Mouse (Mus musculus): Measurements from ENCODE around the gene Eif2ak4.

The Eif2ak4 gene

GRCm38 (mm10) chr2:118466601-118467000, 78.2 kb downstream of the Eif2ak4 start:
- no peak for DNase-seq

DNA sequence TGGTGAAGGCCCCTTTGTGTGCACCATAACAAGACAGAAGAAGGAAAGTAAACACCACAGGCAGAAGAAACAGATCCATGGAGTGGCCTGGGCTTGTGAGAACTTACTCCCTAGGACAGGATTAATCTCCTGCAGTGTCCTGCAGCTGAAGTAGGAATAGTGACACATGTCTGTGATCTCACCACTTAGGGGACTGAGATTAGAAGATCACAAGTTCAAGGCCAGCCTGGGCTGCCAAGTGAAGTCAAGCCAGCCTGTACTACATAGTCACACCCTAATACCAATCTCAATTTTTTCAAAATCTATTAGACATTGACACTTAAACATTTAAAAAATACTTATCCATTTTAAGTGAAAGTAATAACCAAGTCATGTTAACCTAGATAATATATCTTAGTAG, 79.9 kb downstream of the Eif2ak4 start:
- no peak for DNase-seq

DNA sequence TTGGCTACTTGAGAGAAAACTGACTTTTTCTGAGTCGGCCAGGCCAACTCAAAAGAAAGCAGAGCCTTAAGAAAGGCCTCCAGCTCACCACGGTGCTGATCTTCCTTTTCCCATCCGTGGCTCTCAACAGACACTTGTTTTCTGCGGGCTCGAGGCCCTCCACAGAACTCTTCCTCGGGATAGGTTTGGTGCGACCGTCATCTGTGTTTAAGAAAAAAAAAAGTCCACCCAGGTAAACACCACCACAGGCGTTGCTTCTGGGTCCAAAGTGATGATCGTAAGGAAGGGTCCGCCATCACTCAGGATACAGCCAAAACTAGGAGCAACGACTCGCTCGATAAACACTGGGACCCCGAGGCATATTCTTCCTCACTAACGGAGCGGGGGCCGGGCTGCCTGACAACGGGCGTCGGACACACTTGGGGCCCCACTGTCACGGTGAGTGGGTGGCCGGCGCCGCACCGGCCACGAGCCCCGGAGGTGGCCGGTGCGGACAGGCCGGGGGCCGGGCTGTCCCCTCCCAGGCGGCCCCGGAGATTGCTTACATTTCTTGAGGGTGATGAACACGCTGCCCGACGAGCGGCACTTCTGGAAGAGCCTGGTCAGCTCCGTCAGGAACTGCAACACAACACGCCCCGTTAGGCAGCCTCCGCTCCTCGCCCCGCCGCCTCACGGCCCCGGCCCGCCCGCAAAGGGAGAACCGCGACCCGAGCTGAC, 90.6 kb downstream of the Eif2ak4 start:
- DNase-seq, result no peak

DNA sequence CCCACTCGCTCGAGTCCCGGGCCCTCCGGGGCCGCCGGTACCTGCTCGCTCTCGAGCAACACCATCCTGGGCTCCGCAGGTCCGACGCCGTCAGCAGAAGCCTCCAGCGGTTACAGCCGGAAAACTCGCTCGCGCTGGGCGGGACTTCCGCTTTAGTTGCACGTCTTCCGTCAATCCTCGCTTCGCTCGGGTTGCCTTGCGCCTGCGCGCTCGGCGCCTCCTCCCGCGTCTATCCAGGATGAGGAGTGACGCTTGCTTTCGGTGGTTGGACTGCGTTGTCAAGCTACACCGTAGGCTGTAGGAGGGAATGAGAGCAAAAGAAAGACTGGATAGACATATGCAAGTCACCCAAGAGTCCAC, 91.1 kb downstream of the Eif2ak4 start, which contains the start of gene Srp14:
Gene Srp14, minus strand, starts transcription at position 162 of the 360 bp plus-strand sequence.
- DNase-seq, result peak; percentile 97

DNA sequence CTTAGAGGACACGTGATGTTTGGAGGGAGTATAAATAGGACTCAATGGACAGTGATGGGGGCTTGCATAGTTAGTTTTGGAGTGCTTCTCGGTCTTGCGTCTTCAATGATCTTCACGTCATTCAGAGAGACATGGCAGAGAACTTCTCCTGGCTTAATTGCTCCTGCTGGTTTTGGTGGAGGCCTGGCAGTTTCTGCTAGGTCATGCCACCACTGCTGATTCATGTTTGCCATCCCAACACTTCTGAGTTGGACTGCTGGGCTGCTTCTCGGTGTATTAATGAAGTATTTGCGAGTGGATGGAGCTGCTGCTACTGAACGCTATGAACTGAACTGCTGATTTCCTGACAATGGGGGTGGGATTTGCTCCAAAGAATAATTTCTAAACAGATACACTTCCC, 92.5 kb downstream of the Eif2ak4 start:
- peak; percentile 71 for DNase-seq

DNA sequence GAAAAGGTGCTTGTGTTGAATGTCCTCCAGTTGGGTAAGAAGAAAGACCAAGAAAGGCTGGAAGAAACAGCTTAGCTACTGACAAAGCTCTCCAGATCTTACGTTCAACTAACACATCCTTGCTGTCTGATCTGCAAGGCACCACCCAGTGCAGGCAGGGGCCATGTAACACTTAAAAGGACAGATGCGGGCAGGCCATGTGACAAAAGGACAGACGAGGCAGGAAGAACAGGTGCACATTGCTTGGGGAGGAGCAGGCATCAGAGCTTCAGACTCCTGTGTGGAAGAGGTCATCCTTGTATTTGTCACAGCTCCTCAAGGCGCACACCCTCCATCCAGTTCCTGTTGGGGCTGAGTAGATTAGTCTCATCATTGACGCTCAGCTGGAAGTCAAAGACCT, 94.6 kb downstream of the Eif2ak4 start:
- no peak for DNase-seq

GRCm38 (mm10) chr2:118484386-118484898, 96.0 kb downstream of the Eif2ak4 start:
- no peak for DNase-seq

DNA sequence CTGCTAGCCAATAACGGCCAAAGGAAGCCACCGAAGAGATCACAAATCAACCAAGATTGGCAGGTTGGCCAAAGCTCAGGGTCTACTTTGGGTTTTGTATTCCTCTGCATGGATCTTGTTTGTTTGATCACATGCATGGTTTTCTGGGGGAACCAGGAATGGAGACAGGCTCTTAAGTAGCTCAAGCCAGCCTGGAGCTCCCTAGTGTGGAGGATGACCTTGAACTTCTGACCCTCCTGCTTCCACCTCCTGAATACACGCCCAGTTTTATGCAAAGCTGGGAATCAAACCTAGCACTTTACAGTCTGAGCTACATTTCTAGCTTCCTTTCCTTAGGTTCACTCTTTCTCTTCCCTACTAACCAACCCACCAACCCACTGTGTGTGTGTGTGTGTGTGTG, 97.0 kb downstream of the Eif2ak4 start:
- DNase-seq, result no peak

- DNase-seq, result peak; percentile 79
Measured at GRCm38 (mm10) chr2:118486933-118487332, 98.5 kb downstream of the Eif2ak4 start.

GRCm38 (mm10) chr2:118487806-118488205, 99.4 kb downstream of the Eif2ak4 start:
- DNase-seq, result peak; percentile 50

GRCm38 (mm10) chr2:118490241-118491091, 102.0 kb downstream of the Eif2ak4 start:
- DNase-seq, result peak; percentile 69

DNA sequence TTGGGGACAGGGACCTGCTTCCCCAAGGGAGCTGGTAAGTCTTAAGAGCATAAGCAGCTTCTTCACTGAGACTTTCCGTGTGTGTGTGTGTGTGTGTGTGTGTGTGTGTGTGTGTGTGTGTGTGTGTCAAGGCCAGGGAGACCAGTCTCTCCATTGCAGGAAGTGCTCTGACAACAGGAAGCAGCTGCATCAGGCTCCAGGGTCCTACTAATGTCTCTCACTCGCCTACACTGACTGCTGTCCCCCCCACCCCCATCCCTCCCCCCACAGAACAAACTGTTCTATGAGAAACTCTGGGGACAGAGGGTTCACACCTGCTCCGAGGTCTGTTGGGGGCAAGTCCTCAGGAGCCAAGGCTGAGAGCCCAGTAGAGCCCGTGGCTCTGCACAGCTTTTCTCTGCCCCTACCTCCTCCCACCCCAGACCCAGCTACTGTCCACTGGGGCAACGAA, 102.9 kb downstream of the Eif2ak4 start:
- DNase-seq, result peak; percentile 42

- DNase-seq, result no peak
Measured at GRCm38 (mm10) chr2:118491741-118492395, 103.5 kb downstream of the Eif2ak4 start.

DNA sequence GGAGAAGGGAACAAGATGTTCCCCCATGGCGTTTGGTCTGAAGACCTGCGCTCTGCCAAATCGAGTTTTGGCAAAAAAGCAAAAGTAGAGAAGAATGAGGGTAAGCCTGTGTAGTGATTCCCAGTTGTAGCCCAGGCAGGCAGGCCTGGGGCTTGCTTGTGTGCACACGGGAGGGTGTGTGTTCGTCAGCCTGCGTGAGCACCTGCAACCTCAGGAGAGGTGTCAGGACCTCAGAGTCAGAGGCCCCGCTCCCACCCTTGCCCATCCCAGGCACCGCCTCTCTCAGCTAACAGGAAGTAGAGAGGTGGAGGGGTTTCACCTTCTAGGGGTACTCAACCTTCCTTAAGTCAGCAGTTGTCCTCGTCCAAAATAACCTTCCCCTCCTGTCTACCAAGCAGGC, 106.6 kb downstream of the Eif2ak4 start:
- no peak for DNase-seq

DNA sequence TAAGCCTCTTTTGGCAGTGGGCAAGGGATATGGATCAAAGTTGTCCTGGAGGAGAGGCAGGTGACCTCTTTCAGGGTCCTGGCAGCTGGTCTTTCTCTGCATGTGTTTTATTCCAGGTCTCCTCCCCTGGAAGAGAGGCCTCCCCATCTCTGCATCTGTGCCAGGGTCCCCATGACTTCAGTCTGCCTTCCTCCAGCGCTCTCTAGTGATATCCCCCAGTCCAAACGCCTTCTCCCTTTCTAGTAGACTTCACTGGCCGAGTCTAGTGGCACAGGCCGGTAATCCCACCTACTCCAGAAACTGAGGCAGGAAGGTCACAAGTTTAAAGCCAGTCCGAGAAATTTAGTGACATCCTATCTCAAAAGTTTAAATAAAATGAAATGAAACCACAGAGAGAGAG, 109.5 kb downstream of the Eif2ak4 start:
- no peak for DNase-seq

DNA sequence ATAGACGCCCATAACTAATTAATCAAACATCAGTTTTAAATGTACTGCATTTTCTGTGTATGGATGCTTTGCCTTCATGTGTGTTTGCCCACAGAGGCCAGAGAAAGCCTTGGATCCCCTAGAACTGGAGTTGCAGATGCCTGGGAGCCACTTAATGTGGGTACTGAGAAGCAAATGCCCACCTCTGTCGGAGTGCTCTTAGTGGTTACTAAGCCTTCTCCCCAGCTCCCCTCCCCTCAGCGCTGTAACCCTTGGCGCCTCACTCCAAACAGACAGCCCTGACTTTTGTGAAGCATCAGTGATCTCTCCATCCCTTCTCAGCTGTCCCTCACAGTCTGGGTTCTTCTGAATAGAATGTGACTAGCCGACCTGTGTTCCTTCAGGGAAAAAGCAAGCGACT, 110.1 kb downstream of the Eif2ak4 start:
- no peak for DNase-seq

- peak; percentile 28 for DNase-seq
Measured at GRCm38 (mm10) chr2:118499135-118499961, 110.9 kb downstream of the Eif2ak4 start.

GRCm38 (mm10) chr2:118500191-118500590, 111.8 kb downstream of the Eif2ak4 start:
- no peak for DNase-seq

DNA sequence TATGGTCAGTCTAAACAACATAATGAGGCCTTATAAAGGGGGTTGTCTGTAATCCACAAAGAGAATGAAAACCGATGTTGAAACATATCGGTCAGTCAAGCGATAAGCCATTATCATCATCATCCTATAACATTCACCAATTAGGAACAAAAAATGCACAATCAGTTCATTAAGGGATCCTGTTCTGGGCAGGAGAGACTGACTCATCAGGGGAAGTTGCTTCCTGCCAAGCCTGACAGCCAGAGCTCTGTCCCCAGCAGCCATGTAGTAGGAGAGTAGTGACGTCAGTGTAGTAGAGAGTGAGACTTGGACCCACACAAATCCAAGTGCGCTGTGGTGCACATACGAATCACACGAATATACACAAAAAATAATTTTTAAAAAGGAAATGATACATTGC, 118.7 kb downstream of the Eif2ak4 start:
- no peak for DNase-seq

GRCm38 (mm10) chr2:118509688-118510446, 121.4 kb downstream of the Eif2ak4 start:
- DNase-seq, result no peak
